Mouse (Mus musculus): ENCODE results near the gene Snapin.

GRCm38 (mm10) chr3:90448626-90449025 lies 42.2 kb downstream of the Snapin start:
- no peak for TF ChIP-seq POLR2A (IDR thresholded peaks at IDR 0.05; ENCODE audit: borderline replicate concordance, extremely low read depth, insufficient read depth, insufficient read length, poor library complexity, severe bottlenecking)
- no peak for TF ChIP-seq CTCF (IDR thresholded peaks at IDR 0.05; ENCODE audit: borderline replicate concordance, extremely low read depth, insufficient read depth, insufficient read length)
